Mouse (Mus musculus): Measurements from ENCODE around the gene Atp6v1d. TPM values are rescaled to one million over a fixed set of nuclear protein-coding genes. Genes with fewer than 3 reads are reported as not detected.

The Atp6v1d gene
- 210 TPM for polyA plus RNA-seq (2017; shearing (Covaris generic))

GRCm38 (mm10) chr12:78861496-78862253, at the start of gene Atp6v1d, which contains the start of gene Eif2s1:
Gene Atp6v1d (minus strand): TSS chr12:78861638.
Gene Eif2s1 (plus strand): TSS chr12:78861819.

GRCm38 (mm10) chr12:78906707-78907162, 45.3 kb upstream of the Atp6v1d start, which contains the start of gene Plek2:
Gene Plek2 (minus strand): TSS chr12:78906964.

Other genes starting within 250 kb of the Atp6v1d start
- gene Fam71d, start 170.1 kb downstream of the Atp6v1d start, polyA plus RNA-seq (2017; shearing (Covaris generic)), result not detected
- gene Mpp5, start 112.7 kb downstream of the Atp6v1d start, polyA plus RNA-seq (2017; shearing (Covaris generic)), result 19.9 TPM
- 184 TPM for gene Eif2s1, start 181 bp upstream of the Atp6v1d start, polyA plus RNA-seq (2017; shearing (Covaris generic))
- gene Plek2, start 45.3 kb upstream of the Atp6v1d start, polyA plus RNA-seq (2017; shearing (Covaris generic)), result 0.36 TPM
- 21.2 TPM for gene Tmem229b, start 146.0 kb upstream of the Atp6v1d start, polyA plus RNA-seq (2017; shearing (Covaris generic))
- not detected for gene Plekhh1, start 167.5 kb upstream of the Atp6v1d start, polyA plus RNA-seq (2017; shearing (Covaris generic))
- 5.6 TPM for gene Pigh, start 228.0 kb upstream of the Atp6v1d start, polyA plus RNA-seq (2017; shearing (Covaris generic))

Data from naive thymus-derived CD4-positive, alpha-beta T cell, adult 5 months (primary cell).